Mouse (Mus musculus) lung, adult 2 months (tissue): ENCODE measurements around the gene Ybey. TPM values are rescaled to one million over a fixed set of nuclear protein-coding genes. Genes with fewer than 3 reads are reported as not detected.

ENCODE experiments used
- DNase-seq: peaks from one replicate; pipeline ENCODE4 v3.0.0; 2022
- H3K4me1 ChIP-seq: fragments of 200-500 bp; 2 replicates; pipeline ENCODE4 v1.6.1; 2011; ENCODE audit warnings: low read length; ENCODE audit not compliant: control insufficient read depth, insufficient read depth
- H3K4me3 ChIP-seq: fragments of 200-500 bp; replicated peaks from 2 replicates; pipeline ENCODE3; 2011; ENCODE audit warnings: low read depth, mild to moderate bottlenecking, control low read depth, low read length; ENCODE audit errors: extremely low read depth
- CTCF ChIP-seq: fragments of 200-500 bp; IDR thresholded peaks from 2 replicates; pipeline ENCODE4 v1.5.1; 2011; ENCODE audit warnings: mild to moderate bottlenecking, low read length, control low read depth; ENCODE audit not compliant: insufficient read depth
- POLR2A ChIP-seq: fragments of 200-500 bp; IDR thresholded peaks from 2 replicates; pipeline ENCODE4 v1.6.1; 2011; ENCODE audit warnings: low read depth, mild to moderate bottlenecking, control low read depth, low read length, borderline replicate concordance; ENCODE audit errors: extremely low read depth
- WGBS: fragments of 180-500 bp; shearing (Covaris S2); methylation state at CpG from one replicate; pipeline ENCODE4 v1.1.7; 2018; 5-methylcytosine and 5-hydroxymethylcytosine counted together
- polyA plus RNA-seq: library from polyadenylated mRNA; depleted of rRNA; stranded (reverse); fragments of >200 nt; gene quantifications from 2 replicates; pipeline ENCODE4 v1.2.3, GENCODE M21; 2012

Ybey gene
- polyA plus RNA-seq, 1 experiment: 2.5 TPM

DNA sequence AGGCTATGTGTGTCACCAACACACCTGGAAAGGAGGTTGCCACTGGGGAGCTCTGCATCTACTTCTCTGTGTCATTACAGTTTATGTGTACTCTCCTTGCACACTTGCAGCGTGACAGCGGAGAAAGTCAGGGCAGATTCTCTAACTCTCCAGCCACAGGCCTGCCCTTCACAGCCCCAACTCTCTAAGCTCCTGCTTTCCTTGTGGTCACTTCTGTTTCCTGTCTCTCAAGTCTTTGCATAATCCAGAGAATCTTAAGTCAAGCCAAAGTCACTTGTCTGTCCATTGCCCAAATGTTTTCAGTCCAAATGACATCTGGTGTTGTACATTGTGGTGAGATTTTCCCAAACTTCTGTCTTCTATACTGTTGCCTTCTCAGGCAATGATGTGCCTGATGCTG lies 17.4 kb upstream of the Ybey start:
- no peak overlapping the region for H3K4me3 ChIP-seq
- no peaks in the 10 kb centered on the region for H3K4me1 ChIP-seq
- DNase-seq: no peak
- WGBS: 95% methylated on average over 2 of the region's 2 CpGs
- TF ChIP-seq POLR2A (no peak), CTCF (no peak)

DNA sequence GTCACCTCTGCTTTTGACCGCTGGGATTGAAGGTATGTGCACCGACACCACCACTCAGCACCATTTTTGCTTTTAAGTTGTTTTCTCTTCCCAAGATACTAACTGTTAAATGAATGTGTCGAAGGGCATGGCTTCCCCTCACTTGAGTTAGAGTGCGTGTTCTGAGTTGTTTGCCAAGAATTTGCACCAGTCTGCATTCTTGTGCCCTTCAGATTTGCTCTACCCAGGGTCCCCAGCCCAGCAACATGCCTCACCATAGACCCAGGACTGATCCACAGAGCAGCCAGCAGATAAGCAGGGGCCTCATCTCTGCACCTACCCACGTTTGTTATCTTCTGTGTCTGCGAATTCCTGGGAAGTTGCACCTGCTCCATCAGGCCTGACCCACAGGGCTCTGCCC lies 12.6 kb upstream of the Ybey start:
- TF ChIP-seq CTCF: no peak
- TF ChIP-seq POLR2A: no peak
- H3K4me1 ChIP-seq: no peaks in the 10 kb centered on the region
- no peak overlapping the region for H3K4me3 ChIP-seq
- 75% methylated on average over 6 of the region's 6 CpGs for WGBS
- DNase-seq: no peak

DNA sequence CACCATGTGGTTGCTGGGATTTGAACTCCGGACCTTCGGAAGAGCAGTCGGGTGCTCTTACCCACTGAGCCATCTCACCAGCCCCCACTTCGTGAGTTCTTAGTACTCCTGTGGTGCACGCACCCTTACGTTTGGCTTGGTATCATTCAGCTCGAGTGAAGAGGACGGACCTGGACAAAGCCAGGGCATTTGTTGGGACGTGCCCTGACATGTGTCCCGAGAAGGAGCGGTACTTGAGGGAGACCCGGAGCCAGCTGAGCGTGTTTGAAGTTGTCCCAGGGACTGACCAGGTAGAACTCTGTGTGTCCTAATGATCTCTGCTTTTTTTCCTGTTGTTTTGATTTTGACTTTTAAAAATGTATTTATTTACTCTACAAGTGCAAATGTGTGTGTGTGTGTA lies 11.9 kb upstream of the Ybey start:
- DNase-seq: no peak
- Histone ChIP-seq H3K4me3 (no peak overlapping the region), H3K4me1 (no peaks in the 10 kb centered on the region)
- TF ChIP-seq POLR2A (no peak), CTCF (no peak)
- WGBS: 90% methylated on average over 13 of the region's 13 CpGs

DNA sequence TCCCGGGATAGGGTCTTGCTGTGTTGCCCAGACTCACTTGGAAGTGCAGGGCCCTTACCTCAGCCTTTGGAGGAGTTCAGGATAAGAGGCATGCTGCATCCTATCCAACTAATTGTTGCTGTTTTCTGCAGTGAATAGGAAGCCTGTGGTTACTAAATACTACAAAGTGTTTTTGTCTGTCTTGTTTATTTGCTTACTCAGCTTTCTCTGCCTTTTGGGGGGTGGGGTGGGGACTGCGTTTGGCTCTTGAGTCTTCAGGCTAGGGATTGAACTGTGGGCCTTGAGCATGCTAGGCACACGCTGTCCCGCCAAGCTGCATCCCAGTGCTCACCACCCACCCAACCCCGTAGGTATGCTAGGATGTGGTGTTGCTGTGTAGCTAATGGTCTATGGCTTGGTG lies 4.8 kb upstream of the Ybey start:
- no peak for TF ChIP-seq CTCF
- TF ChIP-seq POLR2A: no peak
- DNase-seq: no peak
- WGBS: 85% methylated on average over 5 of the region's 5 CpGs
- no peak overlapping the region for H3K4me3 ChIP-seq
- peaks cover 4% of the 10 kb centered on the region; the same call in 1 of the 2 replicates for H3K4me1 ChIP-seq

DNA sequence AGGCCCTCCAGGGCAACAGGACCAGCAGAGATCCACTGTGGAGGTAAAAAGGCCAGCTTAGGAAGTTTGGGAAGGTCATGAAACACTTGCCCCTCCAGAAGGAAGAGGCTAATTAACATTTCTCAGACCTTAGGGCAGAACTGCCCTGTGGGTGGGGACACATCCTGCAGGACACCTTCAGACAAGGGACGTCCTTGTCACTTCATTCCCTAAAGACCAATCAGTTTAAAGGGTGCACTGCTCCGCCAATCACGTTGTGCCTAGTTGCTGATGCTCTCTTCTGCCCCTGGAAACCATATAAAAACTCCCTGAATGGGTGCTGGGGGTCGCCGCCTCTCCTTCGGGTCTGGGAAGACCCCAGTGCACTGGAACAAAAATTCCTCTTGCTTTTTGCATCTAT lies 6.2 kb downstream of the Ybey start:
- no peak overlapping the region for H3K4me3 ChIP-seq
- no peak for DNase-seq
- WGBS: 87% methylated on average over 6 of the region's 6 CpGs
- TF ChIP-seq POLR2A: no peak
- no peak for TF ChIP-seq CTCF
- no peaks in the 10 kb centered on the region for H3K4me1 ChIP-seq

DNA sequence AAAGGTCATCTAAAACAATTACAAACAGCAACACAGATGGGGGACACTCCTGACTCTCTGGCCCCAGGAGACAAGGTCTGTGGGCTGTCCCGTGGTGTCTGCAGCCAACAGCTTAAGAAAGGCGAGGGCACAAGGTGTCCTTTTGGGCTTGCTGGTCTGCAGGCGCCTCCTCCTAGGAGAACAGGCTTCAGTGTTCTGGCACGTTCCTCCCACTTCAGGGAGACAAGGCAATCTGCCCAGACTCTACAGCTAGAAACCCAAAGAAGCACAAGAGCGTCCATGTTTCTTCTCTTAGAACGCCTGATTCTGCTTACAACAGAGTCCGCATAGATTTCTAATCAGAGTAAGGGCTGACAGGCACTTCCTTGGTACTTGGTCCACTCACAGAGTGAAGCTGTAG lies 6.6 kb downstream of the Ybey start:
- WGBS: 75% methylated on average over 7 of the region's 7 CpGs
- no peaks in the 10 kb centered on the region for H3K4me1 ChIP-seq
- H3K4me3 ChIP-seq: no peak overlapping the region
- TF ChIP-seq CTCF (no peak), POLR2A (no peak)
- DNase-seq: peak; percentile 22

DNA sequence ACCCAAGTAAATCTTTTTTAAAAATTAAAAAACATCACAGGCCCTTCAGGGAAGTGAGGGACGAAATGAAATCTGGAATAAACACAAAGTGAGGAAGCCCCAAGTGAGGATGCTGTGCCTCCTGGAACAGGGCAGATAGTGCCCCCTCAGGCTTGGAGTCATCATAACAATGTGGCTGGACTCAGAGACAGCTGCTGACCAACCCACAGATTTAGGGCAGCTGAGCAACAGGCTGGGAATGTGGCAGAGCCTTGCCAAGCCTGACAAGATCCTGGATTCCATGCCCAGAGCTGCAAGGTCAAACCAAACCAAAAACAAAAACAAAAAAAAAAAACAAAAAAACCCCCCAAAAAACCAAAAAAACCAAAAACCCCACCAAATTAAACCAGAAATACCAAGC lies 7.7 kb downstream of the Ybey start:
- WGBS: 97% methylated on average over 1 of the region's 1 CpGs
- H3K4me3 ChIP-seq: no peak overlapping the region
- H3K4me1 ChIP-seq: no peaks in the 10 kb centered on the region
- no peak for TF ChIP-seq CTCF
- peak; percentile 9; the same call in 1 of the 2 replicates for TF ChIP-seq POLR2A
- no peak for DNase-seq

DNA sequence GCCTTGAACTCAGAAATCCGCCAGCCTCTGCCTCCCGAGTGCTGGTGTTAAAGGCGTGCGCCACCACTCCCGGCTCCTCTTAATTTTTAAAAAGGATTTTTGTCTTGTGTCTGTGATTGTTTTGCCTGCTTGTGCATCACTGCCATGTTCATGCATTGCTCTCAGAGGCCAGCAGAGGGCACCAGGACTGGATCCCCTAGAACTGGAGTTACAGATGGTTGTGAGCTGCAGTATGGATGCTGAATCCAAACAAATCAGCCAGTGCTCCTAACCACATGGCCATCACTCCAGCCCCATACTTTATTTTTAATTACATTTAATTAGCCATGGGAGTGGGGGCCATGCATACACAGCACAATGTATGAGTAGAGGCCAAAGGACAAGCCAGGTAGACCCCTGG lies 13.6 kb downstream of the Ybey start:
- H3K4me3 ChIP-seq: no peak overlapping the region
- 32% methylated on average over 5 of the region's 5 CpGs for WGBS
- TF ChIP-seq POLR2A: no peak
- peak; percentile 80 for TF ChIP-seq CTCF
- H3K4me1 ChIP-seq: peaks cover 3% of the 10 kb centered on the region; the same call in 1 of the 2 replicates
- peak; percentile 47 for DNase-seq

DNA sequence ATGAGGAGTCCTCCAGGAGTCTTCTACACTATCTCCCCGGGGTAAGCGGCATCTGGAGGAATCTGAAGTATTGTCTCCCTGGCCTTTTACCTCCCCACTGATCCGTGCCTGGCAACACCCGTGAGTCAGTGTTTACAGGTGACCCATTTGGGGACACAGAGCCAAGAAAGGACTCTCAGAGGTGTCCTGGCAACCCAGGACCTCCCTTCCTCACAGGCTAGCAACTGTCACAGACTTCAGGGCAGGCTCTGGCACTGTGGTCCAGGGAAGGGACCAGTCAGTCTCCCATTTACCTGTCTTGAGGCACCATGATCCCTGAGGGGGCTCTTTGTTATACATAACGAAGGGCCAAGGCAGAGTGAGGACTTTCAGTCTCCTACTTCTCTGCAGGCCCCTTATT lies 20.1 kb downstream of the Ybey start, which contains the start of gene 2610028H24Rik:
TSS of gene 2610028H24Rik (plus strand) at position 231 of the 400 bp plus-strand sequence.
- TF ChIP-seq CTCF: no peak
- TF ChIP-seq POLR2A: peak; percentile 59; the same call in 1 of the 2 replicates
- Histone ChIP-seq H3K4me3 (peak within 1 kb of the TSS; percentile 25), H3K4me1 (peaks cover 17% of the 10 kb centered on the region)
- DNase-seq: peak; percentile 59
- 61% methylated on average over 5 of the region's 5 CpGs for WGBS

DNA sequence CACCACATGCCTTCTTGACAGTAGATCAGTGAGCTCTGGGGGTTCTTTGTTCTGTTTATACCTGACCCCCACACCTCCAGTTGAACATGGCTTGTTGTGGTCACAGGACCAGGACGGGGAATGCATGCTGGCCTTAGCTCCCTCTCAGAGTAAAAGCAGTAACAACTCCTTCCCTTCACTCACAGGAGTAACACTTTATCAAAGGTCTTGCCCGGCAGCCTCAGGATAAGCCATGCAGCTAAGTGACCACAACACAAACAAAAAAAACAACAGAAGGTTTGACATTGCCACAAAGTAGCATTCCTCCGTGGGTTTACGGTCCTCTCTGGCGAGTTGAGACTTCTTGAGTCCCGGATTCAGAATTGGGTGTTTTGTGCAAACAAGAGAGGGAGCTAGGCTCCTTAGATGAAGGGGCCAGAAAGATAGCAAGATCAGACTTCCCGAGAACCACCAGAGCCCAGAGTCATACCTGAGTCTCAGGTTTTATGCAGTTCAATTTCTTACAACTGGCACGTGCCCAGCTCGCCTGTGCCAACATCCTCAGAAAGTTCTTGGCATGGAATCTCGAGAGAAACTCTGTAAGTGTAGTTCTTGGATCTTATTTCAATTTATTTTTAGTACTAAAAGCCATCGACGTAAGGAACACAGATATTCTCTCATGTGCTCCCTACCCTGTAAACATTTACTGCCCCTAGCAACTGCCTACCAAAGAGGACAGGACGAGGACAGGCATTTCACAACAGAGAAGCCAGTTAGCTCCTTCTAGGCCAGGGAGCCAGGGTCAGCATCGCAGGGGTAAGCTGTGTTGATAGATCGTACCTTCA lies 21.3 kb downstream of the Ybey start:
- H3K4me1 ChIP-seq: peaks cover 17% of the 10 kb centered on the region
- no peak for TF ChIP-seq CTCF
- peak; percentile 56; the same call in 1 of the 2 replicates for TF ChIP-seq POLR2A
- WGBS: 50% methylated on average over 15 of the region's 15 CpGs
- no peak overlapping the region for H3K4me3 ChIP-seq
- peak; percentile 70 for DNase-seq
